Mouse (Mus musculus) ES-E14 (cell line): ENCODE data around the gene Rhoj. TPM values are rescaled to one million over a fixed set of nuclear protein-coding genes. Genes with fewer than 3 reads are reported as not detected.

Source experiments
- DNase-seq: peaks from one replicate; pipeline ENCODE4 v3.0.0-alpha.2; 2013; ENCODE audit warnings: low read depth, low spot score
- H3K27ac ChIP-seq: 2 replicates; pipeline ENCODE4 v1.5.1; 2012; ENCODE audit warnings: low read depth, mild to moderate bottlenecking, low read length, moderate library complexity, mixed read lengths; ENCODE audit not compliant: poor library complexity, insufficient read depth, severe bottlenecking
- H3K36me3 ChIP-seq: 2 replicates; pipeline ENCODE4 v1.6.1; 2012; ENCODE audit warnings: mild to moderate bottlenecking, low read length, moderate library complexity, mixed read lengths; ENCODE audit not compliant: control insufficient read depth, poor library complexity, insufficient read depth, severe bottlenecking
- H3K4me1 ChIP-seq, 2 experiments: fragments of 150-350 bp in 1 of 2; sonication (generic) in 1 of 2; 2 replicates each; pipeline ENCODE4 v1.6.1; 2012; ENCODE audit warnings: low read length in 2 of 2, mild to moderate bottlenecking in 1 of 2, mixed read lengths in 1 of 2; ENCODE audit not compliant: control insufficient read depth in 2 of 2, insufficient read depth in 2 of 2, poor library complexity in 1 of 2
- H3K4me3 ChIP-seq, 2 experiments: fragments of 150-350 bp in 1 of 2; sonication (generic) in 1 of 2; 2 replicates each; pipeline ENCODE4 v1.5.1; 2012; ENCODE audit warnings: low read length in 2 of 2, low read depth in 1 of 2, mild to moderate bottlenecking in 1 of 2, mixed read lengths in 1 of 2; ENCODE audit not compliant: insufficient read depth in 1 of 2, poor library complexity in 1 of 2, severe bottlenecking in 1 of 2
- H3K9ac ChIP-seq: 2 replicates; pipeline ENCODE4 v1.6.1; 2012; ENCODE audit warnings: low read depth, mild to moderate bottlenecking, low read length, mixed read lengths; ENCODE audit not compliant: poor library complexity, insufficient read depth, severe bottlenecking
- H3K9me3 ChIP-seq: fragments of 150-350 bp; sonication (generic); 2 replicates; pipeline ENCODE4 v1.6.1; 2012; ENCODE audit warnings: low read depth, mild to moderate bottlenecking, low read length; ENCODE audit not compliant: control insufficient read depth, insufficient read depth
- CHD2 ChIP-seq: IDR thresholded peaks from 2 replicates; pipeline ENCODE4 v1.6.1; 2014; ENCODE audit warnings: mild to moderate bottlenecking, low read depth, low read length, inconsistent platforms
- HCFC1 ChIP-seq: IDR thresholded peaks from 2 replicates; pipeline ENCODE4 v1.6.1; 2012; ENCODE audit warnings: low read length, inconsistent platforms, borderline replicate concordance; ENCODE audit not compliant: insufficient read depth
- MAFK ChIP-seq: IDR thresholded peaks from 2 replicates; pipeline ENCODE4 v1.6.1; 2014; ENCODE audit warnings: mild to moderate bottlenecking, low read depth, low read length, inconsistent platforms; ENCODE audit not compliant: insufficient read depth
- ZC3H11A ChIP-seq: IDR thresholded peaks from 2 replicates; pipeline ENCODE4 v1.6.1; 2012; ENCODE audit warnings: low read depth, mild to moderate bottlenecking, inconsistent platforms, low read length, borderline replicate concordance
- ZNF384 ChIP-seq: IDR thresholded peaks from 2 replicates; pipeline ENCODE4 v1.6.1; 2012; ENCODE audit warnings: low read depth, low read length, inconsistent platforms
- in situ Hi-C, 2 experiments: fragments of 600-800 bp; cut with MboI; formaldehyde crosslinking; loops; one replicate each; pipeline ENCODE4 v1.15.1; 2025; ENCODE audit warnings: low sequenced_read_pairs in 2 of 2, inconsistent platforms in 1 of 2; ENCODE audit not compliant: unreplicated experiment in 2 of 2
- total RNA-seq: library from RNA; depleted of rRNA; stranded (reverse); fragments of 300-350 nt; gene quantifications from 2 replicates; pipeline ENCODE4 v1.2.3, GENCODE M21; 2012

The Rhoj gene
- total RNA-seq, 1 experiment = 0.80 TPM

DNA sequence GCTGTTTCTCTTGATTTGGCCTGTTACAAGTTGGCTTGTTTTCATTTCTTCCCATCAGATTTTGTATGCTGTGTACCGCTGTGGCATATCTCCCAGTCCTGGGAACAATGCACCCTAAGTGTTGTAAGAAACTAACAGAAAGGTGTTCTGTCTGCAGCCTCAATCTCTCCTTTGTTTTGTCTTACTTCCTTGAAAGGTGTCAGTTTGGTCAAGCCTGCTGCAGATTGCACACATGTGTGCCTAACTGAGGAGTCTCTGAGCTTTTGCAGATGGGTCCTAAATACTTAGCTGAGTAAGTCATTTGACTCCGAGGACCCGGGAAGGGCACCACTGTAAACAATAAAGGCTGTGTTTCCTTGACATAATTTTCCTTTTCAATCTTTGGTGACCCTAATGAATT lies 88.5 kb downstream of the Rhoj start:
- Histone ChIP-seq H3K9me3 (no peaks in the 10 kb centered on the region), H3K36me3 (no peaks in the 10 kb centered on the region), H3K4me3 (no peak overlapping the region), H3K4me1 (no peaks in the 10 kb centered on the region), H3K9ac (no peak overlapping the region), H3K27ac (no peak overlapping the region)
- TF ChIP-seq MAFK = no peak
- no peak for TF ChIP-seq CHD2
- TF ChIP-seq ZC3H11A = no peak
- DNase-seq = no peak
- in situ Hi-C loops = loop anchor here (25.0 kb wide), 1 partner anchor 1059 kb away; no protein-coding TSS in a partner anchor

DNA sequence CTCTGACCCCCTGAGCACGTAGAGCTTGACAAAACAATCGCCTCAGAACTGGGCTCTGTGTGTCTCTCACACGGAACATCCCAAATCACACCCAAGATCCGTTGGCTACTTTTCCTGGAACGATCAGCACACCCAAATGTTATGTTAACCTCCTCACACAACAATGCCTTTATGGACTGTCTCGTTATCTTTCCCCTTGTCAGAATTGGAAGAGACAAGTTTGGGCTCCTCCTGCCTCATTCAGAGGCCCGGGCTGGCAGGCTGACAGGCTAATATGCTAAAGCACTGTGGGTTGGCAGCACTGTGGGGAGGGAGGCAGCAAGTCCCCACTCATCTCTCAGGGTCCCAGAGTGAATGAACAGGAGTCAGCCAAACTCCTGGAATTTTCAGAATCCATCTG lies 89.0 kb downstream of the Rhoj start:
- TF ChIP-seq ZNF384 (no peak), HCFC1 (no peak), ZC3H11A (no peak), CHD2 (no peak), MAFK (no peak)
- no peak overlapping the region for H3K4me3 ChIP-seq
- no peak overlapping the region for H3K27ac ChIP-seq
- no peak for DNase-seq
- in situ Hi-C loops = loop anchor here (25.0 kb wide), 1 partner anchor 1060 kb away; no protein-coding TSS in a partner anchor
- no peaks in the 10 kb centered on the region for H3K4me1 ChIP-seq
- H3K9ac ChIP-seq = no peak overlapping the region
- no peaks in the 10 kb centered on the region for H3K36me3 ChIP-seq
- no peaks in the 10 kb centered on the region for H3K9me3 ChIP-seq

DNA sequence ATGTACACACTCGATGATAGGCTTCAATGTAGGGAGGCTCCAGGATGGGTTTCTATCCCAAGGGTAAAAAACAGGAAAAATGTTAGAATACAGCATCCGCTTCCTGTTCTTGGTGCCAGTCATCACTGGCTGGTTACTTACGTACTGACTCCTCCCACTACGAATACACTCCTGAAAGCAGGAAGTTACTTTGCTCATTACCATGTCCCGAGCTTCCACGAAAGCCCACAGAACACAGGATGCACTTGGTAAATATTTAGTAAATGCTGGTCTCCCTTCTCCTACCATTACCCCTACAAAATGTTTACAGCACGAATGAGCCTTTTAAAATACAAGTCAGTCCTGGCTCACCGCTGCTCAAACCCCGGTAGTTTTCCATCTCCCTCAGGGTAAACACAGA lies 104.8 kb downstream of the Rhoj start:
- H3K9ac ChIP-seq = no peak overlapping the region
- TF ChIP-seq HCFC1 (no peak), ZC3H11A (no peak), MAFK (no peak), ZNF384 (no peak), CHD2 (no peak)
- in situ Hi-C loops = no loop called here
- no peak overlapping the region for H3K4me3 ChIP-seq
- H3K27ac ChIP-seq = no peak overlapping the region
- no peaks in the 10 kb centered on the region for H3K36me3 ChIP-seq
- no peaks in the 10 kb centered on the region for H3K4me1 ChIP-seq
- no peaks in the 10 kb centered on the region for H3K9me3 ChIP-seq
- DNase-seq = no peak

DNA sequence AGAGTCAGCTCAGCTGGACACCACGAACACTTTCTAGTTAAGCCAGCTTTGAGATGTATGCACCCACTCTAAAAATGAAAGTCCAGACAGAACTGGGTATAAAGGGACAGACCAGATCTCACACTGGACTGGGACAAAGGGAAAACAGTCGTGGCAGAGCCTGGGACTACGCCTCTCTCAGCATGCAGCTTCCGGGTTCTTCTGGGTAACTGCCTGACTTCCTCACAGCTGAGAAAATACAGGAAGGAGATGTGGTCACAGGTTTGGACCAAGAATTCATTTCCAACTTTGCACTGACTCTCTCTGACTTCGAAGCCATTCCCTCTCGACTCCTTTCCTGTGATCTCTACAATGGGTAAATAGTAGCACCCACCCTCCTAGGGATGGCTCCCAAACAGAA lies 106.9 kb downstream of the Rhoj start:
- in situ Hi-C loops = no loop called here
- no peak overlapping the region for H3K9ac ChIP-seq
- TF ChIP-seq MAFK (no peak), HCFC1 (no peak), ZNF384 (no peak), ZC3H11A (no peak), CHD2 (no peak)
- H3K4me1 ChIP-seq = no peaks in the 10 kb centered on the region
- no peaks in the 10 kb centered on the region for H3K36me3 ChIP-seq
- no peak overlapping the region for H3K27ac ChIP-seq
- DNase-seq = no peak
- H3K9me3 ChIP-seq = no peaks in the 10 kb centered on the region
- no peak overlapping the region for H3K4me3 ChIP-seq

DNA sequence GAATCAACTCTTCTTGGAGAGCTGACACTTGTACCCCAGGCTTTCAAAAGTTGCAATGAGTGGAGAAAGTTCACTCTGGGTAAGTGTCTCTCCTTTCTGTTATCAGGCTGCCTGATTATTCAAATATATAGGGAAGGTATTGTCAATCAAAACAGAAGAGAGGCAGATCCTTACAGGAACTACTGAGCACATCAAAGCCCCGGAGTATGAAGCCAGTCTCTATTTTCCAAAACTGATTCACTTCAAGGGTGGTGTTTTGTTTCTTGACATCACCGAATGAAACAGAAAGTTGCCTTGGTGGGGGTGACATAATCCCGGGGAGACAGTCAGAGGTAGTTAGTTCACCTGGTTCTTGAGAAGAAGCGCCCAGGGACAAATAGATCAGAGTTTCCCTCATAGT lies 108.6 kb downstream of the Rhoj start, which contains the start of gene Gphb5:
Gene Gphb5, minus strand, starts transcription at position 101 of the 400 bp plus-strand sequence.
- H3K4me1 ChIP-seq = no peaks in the 10 kb centered on the region
- H3K4me3 ChIP-seq = no peak within 1 kb of the TSS
- H3K27ac ChIP-seq = no peak within 1 kb of the TSS
- H3K36me3 ChIP-seq = no peaks in the 10 kb centered on the region
- no peak for DNase-seq
- in situ Hi-C loops = no loop called here
- H3K9ac ChIP-seq = no peak within 1 kb of the TSS
- TF ChIP-seq ZC3H11A = no peak
- no peak for TF ChIP-seq HCFC1
- TF ChIP-seq CHD2 = no peak
- no peak for TF ChIP-seq ZNF384
- TF ChIP-seq MAFK = no peak
- H3K9me3 ChIP-seq = no peaks in the 10 kb centered on the region
